Mouse (Mus musculus) forebrain, embryonic 11.5 days (tissue): Measurements from ENCODE around the gene Fstl1. TPM values are rescaled to one million over a fixed set of nuclear protein-coding genes. Genes with fewer than 3 reads are reported as not detected.
A peak's percentile ranks its signal among the peaks of the same experiment; 100 is the strongest.

Source experiments
- ATAC-seq: fragments of 200-750 bp; cut with Nextera tagmentation; replicated peaks from 2 replicates; pipeline ENCODE4 v1.8.0; 2017; ENCODE audit warnings: moderate TSS enrichment; ENCODE audit not compliant: low FRiP score
- DNase-seq: peaks from one replicate; pipeline ENCODE4 v3.0.0-alpha.2; 2017; ENCODE audit warnings: low spot score
- H3K27ac ChIP-seq: fragments of 300-500 bp; sonication (generic); 2 replicates; pipeline ENCODE4 v1.5.1; 2014; ENCODE audit warnings: low read depth, low read length
- H3K27me3 ChIP-seq: fragments of 300-500 bp; sonication (generic); 2 replicates; pipeline ENCODE4 v1.6.1; 2014; ENCODE audit warnings: mild to moderate bottlenecking, low read length, mixed read lengths; ENCODE audit not compliant: control insufficient read depth, insufficient read depth
- H3K36me3 ChIP-seq: fragments of 300-500 bp; sonication (generic); 2 replicates; pipeline ENCODE4 v1.6.1; 2014; ENCODE audit warnings: mild to moderate bottlenecking, low read length, moderate library complexity, mixed read lengths; ENCODE audit not compliant: control insufficient read depth, insufficient read depth
- H3K4me1 ChIP-seq: fragments of 300-500 bp; sonication (generic); replicated peaks from 2 replicates; pipeline ENCODE4 v1.6.1; 2014; ENCODE audit warnings: low read length, mixed read lengths; ENCODE audit not compliant: control insufficient read depth, insufficient read depth
- H3K4me2 ChIP-seq: fragments of 300-500 bp; sonication (generic); 2 replicates; pipeline ENCODE4 v1.6.1; 2014; ENCODE audit warnings: low read depth, mild to moderate bottlenecking, low read length, moderate library complexity, mixed read lengths; ENCODE audit not compliant: severe bottlenecking
- H3K4me3 ChIP-seq: fragments of 300-500 bp; sonication (generic); 2 replicates; pipeline ENCODE4 v1.5.1; 2014; ENCODE audit warnings: low read depth, low read length
- H3K9ac ChIP-seq: fragments of 300-500 bp; sonication (generic); 2 replicates; pipeline ENCODE4 v1.6.1; 2014; ENCODE audit warnings: low read length
- H3K9me3 ChIP-seq: fragments of 300-500 bp; sonication (generic); 2 replicates; pipeline ENCODE4 v1.6.1; 2016; ENCODE audit warnings: low read length, mixed read lengths; ENCODE audit not compliant: control insufficient read depth
- WGBS: fragments of 180-500 bp; shearing (Covaris S2); extraction: QIAGEN DNeasy Blood & Tissue Kit; methylation state at CpG from one replicate; pipeline ENCODE4 v1.1.7; 2014; 5-methylcytosine and 5-hydroxymethylcytosine counted together
- polyA plus RNA-seq: library from polyadenylated mRNA; unstranded; fragments of >200 nt; fragmentation: Nextera tagmentation; extraction: Ambion mirVana; gene quantifications from 2 replicates; pipeline ENCODE4 v1.2.1, GENCODE M21; 2014

Gene Fstl1
- polyA plus RNA-seq, 1 experiment from 2014 or later: 176 TPM

- 26% methylated on average over 2 of the region's 2 CpGs for WGBS
- no peaks in the 10 kb centered on the region for H3K36me3 ChIP-seq
- H3K4me2 ChIP-seq: no peak overlapping the region
- H3K27me3 ChIP-seq: no peaks in the 10 kb centered on the region
- ATAC-seq (no peak), DNase-seq (no peak)
- no peak overlapping the region for H3K4me3 ChIP-seq
- H3K27ac ChIP-seq: no peak overlapping the region
- H3K9me3 ChIP-seq: no peaks in the 10 kb centered on the region
- no peak overlapping the region for H3K9ac ChIP-seq
- no peaks in the 10 kb centered on the region for H3K4me1 ChIP-seq
These were observed 23.8 kb upstream of the Fstl1 start for GRCm38 (mm10) chr16:37752876-37753275.

DNA sequence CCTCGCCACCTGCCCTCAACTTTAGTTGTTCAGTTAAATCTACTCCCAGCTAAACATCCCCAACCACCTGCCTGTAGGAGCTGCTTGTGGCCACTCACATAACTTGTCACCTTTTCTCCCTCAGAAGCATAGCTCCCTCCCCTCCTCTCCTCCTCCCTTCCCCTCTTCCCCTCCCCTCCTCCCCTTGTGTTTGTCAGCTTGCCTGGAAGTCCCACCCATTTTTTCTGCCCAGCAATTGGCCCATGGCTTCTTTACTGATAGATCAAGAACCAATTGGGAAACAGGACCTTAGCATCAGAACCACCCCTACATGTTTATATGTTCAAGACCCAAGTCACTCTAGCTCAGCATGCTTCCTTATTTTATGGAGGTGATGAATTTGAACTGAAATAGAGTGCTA, 22.9 kb upstream of the Fstl1 start:
- Histone ChIP-seq H3K4me1 (no peaks in the 10 kb centered on the region), H3K27me3 (no peaks in the 10 kb centered on the region), H3K36me3 (no peaks in the 10 kb centered on the region), H3K4me3 (no peak overlapping the region), H3K27ac (no peak overlapping the region), H3K9me3 (no peaks in the 10 kb centered on the region), H3K4me2 (no peak overlapping the region), H3K9ac (no peak overlapping the region)
- ATAC-seq (no peak), DNase-seq (no peak)
- 81% methylated on average over 1 of the region's 1 CpGs for WGBS

DNA sequence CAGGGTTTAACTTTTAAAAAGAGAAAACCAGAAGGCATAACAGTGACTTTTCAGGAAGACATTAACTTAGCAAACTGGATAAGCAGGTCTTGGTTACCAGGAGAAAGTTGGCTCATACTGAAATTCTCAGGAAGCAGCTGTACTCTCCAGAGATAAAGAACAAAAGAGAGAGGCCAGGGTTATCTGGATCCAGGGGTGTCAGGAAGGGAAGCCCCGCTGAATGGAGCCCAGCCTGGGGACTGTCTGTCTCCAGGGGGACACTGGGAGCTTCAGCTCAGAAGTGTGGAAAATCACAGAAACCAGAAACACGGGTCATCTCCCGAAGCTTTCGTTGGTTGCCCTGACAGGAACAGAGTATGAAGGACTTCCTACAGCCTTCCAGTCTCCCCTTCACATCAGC, 22.2 kb upstream of the Fstl1 start:
- Histone ChIP-seq H3K4me2 (no peak overlapping the region), H3K27ac (no peak overlapping the region), H3K9ac (no peak overlapping the region), H3K9me3 (no peaks in the 10 kb centered on the region), H3K27me3 (no peaks in the 10 kb centered on the region), H3K4me1 (no peaks in the 10 kb centered on the region), H3K4me3 (no peak overlapping the region), H3K36me3 (no peaks in the 10 kb centered on the region)
- DNase-seq (no peak), ATAC-seq (no peak)
- 68% methylated on average over 4 of the region's 4 CpGs for WGBS

- ATAC-seq (no peak), DNase-seq (no peak)
- Histone ChIP-seq H3K4me2 (no peak overlapping the region), H3K36me3 (no peaks in the 10 kb centered on the region), H3K27ac (no peak overlapping the region), H3K4me3 (no peak overlapping the region), H3K9ac (no peak overlapping the region), H3K27me3 (no peaks in the 10 kb centered on the region), H3K4me1 (no peaks in the 10 kb centered on the region), H3K9me3 (no peaks in the 10 kb centered on the region)
- WGBS: 92% methylated on average over 2 of the region's 2 CpGs
These were observed 19.4 kb upstream of the Fstl1 start for GRCm38 (mm10) chr16:37757223-37757622.

- WGBS: 20% methylated on average over 5 of the region's 5 CpGs
- Histone ChIP-seq H3K9ac (no peak overlapping the region), H3K36me3 (no peaks in the 10 kb centered on the region), H3K4me3 (no peak overlapping the region), H3K27ac (no peak overlapping the region), H3K27me3 (no peaks in the 10 kb centered on the region), H3K9me3 (no peaks in the 10 kb centered on the region), H3K4me2 (no peak overlapping the region), H3K4me1 (no peaks in the 10 kb centered on the region; the same call in 1 of the 2 replicates)
- ATAC-seq: 0 out of 2 replicates have a peak, but pooled peaks have one; percentile 56
- no peak for DNase-seq
These were observed 12.9 kb upstream of the Fstl1 start for GRCm38 (mm10) chr16:37763797-37764196.

DNA sequence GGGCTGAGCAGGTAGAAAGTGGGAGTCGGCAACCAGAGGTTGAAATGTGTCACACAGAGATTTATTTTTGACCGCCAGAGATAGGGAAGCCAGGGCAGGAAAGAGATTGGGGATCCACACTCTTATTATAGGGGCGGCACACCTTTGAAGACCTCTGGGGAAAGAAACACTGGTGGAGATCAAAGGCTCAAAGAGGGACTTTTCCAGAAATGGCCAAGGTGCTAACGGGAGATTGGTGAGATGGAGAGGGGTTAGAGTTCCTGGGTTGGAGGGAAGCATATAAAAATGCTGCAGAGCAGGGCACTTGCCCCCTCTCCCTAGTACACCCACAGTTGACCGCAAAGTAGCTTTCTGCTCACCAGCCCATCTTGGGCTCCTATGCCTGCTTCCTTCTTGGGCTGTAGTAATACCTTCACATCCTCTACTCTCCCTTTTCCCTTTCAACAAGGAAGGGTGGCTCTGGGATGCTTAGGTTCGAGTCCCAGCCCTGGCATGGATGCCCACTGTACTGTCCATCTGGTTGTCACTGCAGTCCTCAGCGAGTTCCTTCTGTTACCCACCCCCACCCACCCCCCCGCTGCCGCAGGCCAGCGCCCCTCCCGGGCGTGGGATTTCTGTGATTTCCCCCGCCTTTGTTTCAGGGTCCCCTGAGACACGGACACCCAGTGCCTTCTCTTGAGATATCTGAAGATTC, 360 bp upstream of the Fstl1 start:
- peak overlapping the region; percentile 81 for H3K4me2 ChIP-seq
- H3K4me3 ChIP-seq: peak overlapping the region; percentile 70
- peak overlapping the region; percentile 89 for H3K9ac ChIP-seq
- peak overlapping the region; percentile 50; the same call in 1 of the 2 replicates for H3K27ac ChIP-seq
- H3K4me1 ChIP-seq: peaks cover 2% of the 10 kb centered on the region; the same call in 1 of the 2 replicates
- DNase-seq: no peak
- peak; percentile 51; the same call in 1 of the 2 replicates for ATAC-seq
- H3K27me3 ChIP-seq: no peaks in the 10 kb centered on the region
- H3K9me3 ChIP-seq: no peaks in the 10 kb centered on the region
- WGBS: 32% methylated on average over 14 of the region's 14 CpGs
- H3K36me3 ChIP-seq: no peaks in the 10 kb centered on the region

GRCm38 (mm10) chr16:37777796-37778475, 1.3 kb downstream of the Fstl1 start:
- no peaks in the 10 kb centered on the region for H3K9me3 ChIP-seq
- peak overlapping the region; percentile 70 for H3K4me3 ChIP-seq
- ATAC-seq (0 out of 2 replicates have a peak, but pooled peaks have one; percentile 22), DNase-seq (no peak)
- no peaks in the 10 kb centered on the region for H3K36me3 ChIP-seq
- WGBS: 18% methylated on average over 4 of the region's 4 CpGs
- H3K9ac ChIP-seq: peak overlapping the region; percentile 89
- H3K4me1 ChIP-seq: peaks cover 2% of the 10 kb centered on the region; the same call in 1 of the 2 replicates
- H3K27ac ChIP-seq: peak overlapping the region; percentile 25; the same call in 1 of the 2 replicates
- peak overlapping the region; percentile 81 for H3K4me2 ChIP-seq
- no peaks in the 10 kb centered on the region for H3K27me3 ChIP-seq

GRCm38 (mm10) chr16:37778529-37778928, 1.9 kb downstream of the Fstl1 start:
- no peaks in the 10 kb centered on the region for H3K36me3 ChIP-seq
- ATAC-seq (no peak), DNase-seq (no peak)
- H3K4me1 ChIP-seq: peaks cover 2% of the 10 kb centered on the region; the same call in 1 of the 2 replicates
- H3K27me3 ChIP-seq: no peaks in the 10 kb centered on the region
- peak overlapping the region; percentile 70; the same call in 1 of the 2 replicates for H3K4me3 ChIP-seq
- 17% methylated on average over 5 of the region's 5 CpGs for WGBS
- H3K9me3 ChIP-seq: no peaks in the 10 kb centered on the region
- H3K27ac ChIP-seq: 0 out of 2 replicates have a peak overlapping the region, but pooled peaks have one; percentile 51
- no peak overlapping the region for H3K9ac ChIP-seq
- peak overlapping the region; percentile 81; the same call in 1 of the 2 replicates for H3K4me2 ChIP-seq
